Mouse (Mus musculus): ENCODE measurements around the gene Ankrd33.
A peak's percentile ranks its signal among the peaks of the same experiment; 100 is the strongest.

Ankrd33 gene

DNA sequence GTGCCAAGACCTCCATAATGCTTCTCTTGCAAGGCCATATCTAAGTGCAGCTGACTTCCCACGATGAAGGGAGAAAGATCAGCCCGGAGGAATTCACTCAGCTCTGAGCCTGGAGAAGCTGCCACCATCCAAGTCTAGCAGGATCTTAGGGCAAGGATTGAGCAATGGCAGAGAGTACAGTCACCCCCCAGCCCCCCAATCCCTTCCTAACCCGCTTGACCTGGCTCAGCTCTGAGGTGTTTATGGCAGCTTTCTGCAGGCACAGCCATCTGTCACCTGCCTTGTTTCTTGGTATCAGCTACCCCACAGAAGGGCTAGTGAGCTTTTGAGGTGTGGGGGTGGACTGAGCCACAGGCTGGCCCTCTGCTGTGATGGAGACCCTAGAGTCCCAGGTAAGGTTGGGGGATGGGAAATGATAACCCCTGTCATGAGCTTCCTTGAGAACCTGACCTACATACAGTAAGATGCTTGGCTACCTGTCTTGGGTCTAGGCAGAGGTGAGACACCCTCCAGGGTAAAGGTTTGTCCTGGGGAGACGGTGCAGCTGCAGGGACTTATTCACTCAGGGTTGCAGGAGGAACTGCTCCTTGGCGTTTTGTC is at the start of gene Ankrd33:
TSS of gene Ankrd33 (plus strand) at position 245 of the 600 bp plus-strand sequence.
- DNase-seq, result no peak

DNA sequence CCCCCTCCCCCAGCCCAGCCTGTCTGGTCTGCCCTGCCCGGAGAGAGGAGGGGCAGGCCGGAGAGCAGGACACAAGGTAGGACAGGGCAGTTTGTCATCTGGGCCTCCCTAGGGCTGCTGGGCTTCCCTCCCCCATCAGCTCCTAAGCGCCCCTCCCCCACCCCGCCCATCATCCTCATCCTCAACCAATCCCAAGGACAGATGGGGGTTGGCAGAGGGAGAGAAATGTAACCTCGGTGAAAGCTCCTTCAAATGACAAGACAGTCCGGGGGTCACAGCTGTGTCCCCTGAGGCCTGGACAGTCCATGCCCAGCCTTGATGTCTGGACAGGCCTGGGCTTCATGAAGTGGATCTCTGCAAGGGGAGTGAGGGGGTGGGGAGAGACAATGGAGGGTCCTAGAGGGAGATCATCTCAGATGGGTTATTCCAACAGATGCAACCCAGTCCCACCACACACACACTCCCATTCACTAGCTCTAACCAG is 49.1 kb upstream of the Ankrd33 start:
- DNase-seq, result no peak

- DNase-seq, result peak; percentile 73
Measured at GRCm38 (mm10) chr15:101066920-101067696, 48.4 kb upstream of the Ankrd33 start.

- DNase-seq, result no peak
Measured at GRCm38 (mm10) chr15:101068029-101068428, 47.5 kb upstream of the Ankrd33 start.

- DNase-seq, result peak; percentile 52
Measured at GRCm38 (mm10) chr15:101068671-101069070, 46.9 kb upstream of the Ankrd33 start.

GRCm38 (mm10) chr15:101069641-101070190 is 45.8 kb upstream of the Ankrd33 start:
- peak; percentile 87 for DNase-seq

GRCm38 (mm10) chr15:101070762-101071161 is 44.8 kb upstream of the Ankrd33 start:
- peak; percentile 73 for DNase-seq

DNA sequence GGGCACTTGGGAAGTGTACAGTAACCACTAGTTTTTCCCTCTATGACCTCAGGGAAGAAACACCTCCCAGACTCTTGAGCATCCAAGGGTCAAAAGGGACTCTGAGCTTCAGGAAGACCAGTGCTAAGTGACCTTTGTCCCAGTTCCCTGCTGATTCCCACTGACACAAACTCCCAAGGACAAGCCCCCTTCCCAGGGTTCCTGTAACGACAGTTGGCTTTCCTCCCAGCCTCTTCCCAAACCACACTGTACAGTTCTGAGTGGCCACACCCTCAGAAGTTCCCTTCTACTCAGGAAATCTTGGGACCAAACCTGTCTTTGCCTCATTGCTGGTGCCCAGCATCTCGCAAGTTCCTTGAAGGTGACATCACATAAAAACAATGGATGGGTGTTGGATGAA is 42.8 kb upstream of the Ankrd33 start:
- DNase-seq, result no peak

DNA sequence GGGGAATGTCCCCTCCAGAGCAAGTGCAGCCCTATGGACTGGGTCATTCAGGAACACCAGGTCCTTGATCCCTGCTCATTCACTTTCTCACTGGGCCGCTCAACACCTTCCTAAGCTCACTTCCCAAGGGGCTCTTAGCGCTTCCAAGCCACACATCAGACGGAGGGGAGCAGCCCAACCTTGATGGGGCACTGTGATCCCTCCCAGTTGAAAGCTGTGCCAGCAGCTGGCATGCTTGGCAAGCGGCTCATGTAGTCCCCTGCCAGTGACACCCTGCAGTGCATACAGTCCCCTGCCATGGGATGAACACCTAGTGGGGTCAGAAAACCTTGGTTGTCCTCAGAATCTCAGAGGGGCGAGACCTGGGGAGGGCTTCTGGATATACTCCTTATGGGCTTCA is 41.5 kb upstream of the Ankrd33 start:
- peak; percentile 37 for DNase-seq

DNA sequence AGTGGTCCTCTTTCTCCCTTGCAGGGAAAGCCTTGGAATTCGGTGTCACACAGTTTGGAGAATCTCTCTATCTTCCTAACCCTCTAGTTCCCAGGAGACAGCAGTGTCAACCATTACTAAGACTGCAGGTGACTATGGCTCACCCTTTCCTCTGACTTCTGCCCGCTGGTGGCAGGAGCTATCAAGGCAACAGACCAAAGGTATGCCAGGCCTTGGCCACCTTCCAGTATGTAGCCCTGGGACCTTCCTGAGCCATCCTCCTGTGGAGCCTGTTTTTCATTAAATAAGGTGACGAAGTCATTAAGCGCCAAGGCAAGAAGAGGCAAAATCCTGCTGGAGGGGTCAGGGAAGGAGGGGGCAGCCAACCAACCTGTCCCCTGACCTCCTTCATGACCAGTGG is 40.4 kb upstream of the Ankrd33 start:
- DNase-seq, result peak; percentile 85

GRCm38 (mm10) chr15:101075656-101076055 is 39.9 kb upstream of the Ankrd33 start:
- peak; percentile 35 for DNase-seq

- peak; percentile 54 for DNase-seq
Measured at GRCm38 (mm10) chr15:101076071-101077000, 39.2 kb upstream of the Ankrd33 start.

GRCm38 (mm10) chr15:101077001-101077812 is 38.3 kb upstream of the Ankrd33 start:
- DNase-seq, result peak; percentile 42

DNA sequence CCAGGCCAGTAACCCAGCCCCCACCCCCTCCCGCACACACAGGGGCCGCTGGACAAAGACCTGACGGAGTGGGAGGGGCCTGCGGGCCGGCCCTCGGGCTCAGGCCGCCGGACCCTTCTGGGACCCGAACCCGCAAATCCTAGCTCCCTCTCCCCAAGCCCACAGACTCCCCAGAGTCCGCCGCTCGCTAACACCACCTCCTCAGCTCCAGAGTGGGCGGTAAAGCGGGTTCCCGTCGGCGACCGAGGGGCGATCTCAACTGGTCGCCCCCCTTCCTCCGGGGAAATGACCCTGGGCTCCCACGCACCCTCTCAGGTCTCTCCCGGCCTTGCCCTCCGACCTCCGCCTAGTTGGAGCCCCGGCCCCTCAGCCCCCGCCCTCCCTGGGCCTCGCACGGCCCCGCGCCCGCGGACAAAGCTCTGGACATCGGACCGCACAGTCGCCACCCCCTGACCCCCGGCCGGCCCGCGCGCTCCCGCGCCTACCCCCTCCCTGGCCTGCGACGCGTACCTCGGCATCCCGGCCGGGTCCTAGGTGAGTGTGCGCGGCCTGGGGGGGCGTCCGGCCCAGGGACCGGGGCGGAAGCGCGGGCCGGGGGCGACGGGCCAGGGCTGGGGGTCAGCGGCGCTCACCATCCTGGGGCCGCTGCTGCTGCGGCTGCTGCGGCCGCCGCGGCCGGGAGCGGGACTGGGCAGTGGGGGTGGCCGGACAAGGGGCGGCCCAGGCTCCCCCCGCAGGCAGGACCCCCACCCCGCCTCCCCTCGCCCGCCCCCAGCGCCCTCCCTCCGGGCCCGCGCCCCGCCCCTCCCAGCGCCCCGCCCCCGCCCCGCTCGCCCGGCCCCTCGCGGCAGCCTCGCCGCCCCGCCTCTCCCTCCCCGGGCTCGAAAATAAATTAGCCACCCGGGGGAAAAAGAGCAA is 37.5 kb upstream of the Ankrd33 start, which contains the start of gene Fignl2:
TSS of gene Fignl2 (minus strand) at position 755 of the 918 bp plus-strand sequence.
- DNase-seq, result peak; percentile 42

GRCm38 (mm10) chr15:101078731-101079156 is 36.8 kb upstream of the Ankrd33 start:
- DNase-seq, result peak; percentile 98

DNA sequence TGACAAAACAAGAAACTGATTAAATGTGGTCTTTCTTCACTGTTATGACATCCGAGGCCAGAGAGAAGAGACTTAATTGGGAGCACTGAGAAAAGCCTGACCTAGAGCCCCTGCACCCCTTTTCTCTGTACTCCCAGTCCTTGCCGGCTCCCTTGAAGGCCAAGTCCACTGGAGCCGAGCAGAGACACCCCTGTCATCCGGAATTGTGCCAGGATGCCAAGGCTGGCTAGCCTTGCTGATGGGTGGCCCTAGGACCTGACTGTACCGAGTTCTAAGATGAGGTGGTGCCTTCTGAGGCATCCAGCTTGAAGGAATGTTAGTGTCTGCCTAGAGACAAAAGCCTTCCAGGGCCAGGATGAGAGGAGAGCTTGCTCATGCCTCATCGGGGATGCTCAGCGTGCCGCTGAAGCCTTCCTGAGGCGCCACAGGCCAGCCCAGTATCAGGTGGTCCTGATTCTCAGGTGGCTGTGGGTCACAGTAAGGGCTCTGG is 35.5 kb upstream of the Ankrd33 start:
- DNase-seq, result peak; percentile 18

GRCm38 (mm10) chr15:101081035-101081548 is 34.5 kb upstream of the Ankrd33 start:
- no peak for DNase-seq

DNA sequence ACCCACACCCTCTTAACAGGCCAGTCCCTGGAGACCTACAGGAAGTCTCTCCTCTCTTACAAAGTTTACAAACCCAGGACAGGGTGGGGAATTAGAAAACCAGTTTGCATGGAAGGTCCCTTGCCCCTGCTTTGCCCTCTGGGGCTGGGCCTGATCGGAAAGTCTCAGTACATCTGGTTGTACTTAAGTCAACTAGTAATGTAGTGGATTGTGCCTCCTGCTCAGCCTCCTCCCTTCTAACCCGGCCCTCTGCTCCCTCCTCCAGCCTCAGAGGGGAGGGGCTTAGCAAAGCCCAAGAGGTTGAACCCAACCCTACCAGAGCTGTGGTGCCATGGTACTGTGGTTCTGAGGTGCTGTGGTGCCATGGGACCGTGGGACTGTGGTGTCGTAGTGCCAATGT is 33.3 kb upstream of the Ankrd33 start:
- no peak for DNase-seq

DNA sequence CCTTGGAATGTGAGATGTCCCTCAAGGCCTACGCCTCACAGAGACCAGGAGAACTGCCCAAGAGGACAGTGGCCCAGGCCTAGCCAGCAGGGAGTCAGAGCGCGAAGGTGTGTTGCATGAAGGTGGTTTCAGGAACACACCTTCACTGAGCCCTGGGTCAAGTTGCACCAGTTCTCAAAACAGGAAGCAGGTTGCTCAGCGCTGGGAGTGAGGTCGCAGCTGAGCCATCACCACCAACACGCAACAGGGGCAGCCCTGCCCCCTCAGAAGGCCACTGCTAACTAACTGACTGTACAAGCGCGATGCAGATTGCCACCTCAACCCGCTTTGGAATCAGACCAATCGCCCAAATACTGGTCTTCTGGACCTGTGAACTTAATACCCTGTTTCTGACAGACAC is 31.1 kb upstream of the Ankrd33 start:
- peak; percentile 21 for DNase-seq

- no peak for DNase-seq
Measured at GRCm38 (mm10) chr15:101086451-101086850, 29.1 kb upstream of the Ankrd33 start.

Data from kidney, adult 11 months (tissue).